Mouse (Mus musculus) bone marrow macrophage, adult 2 months (primary cell): Measurements from ENCODE around the gene A830031A19Rik.

Experiments used
- CTCF ChIP-seq: IDR thresholded peaks from 2 replicates; pipeline ENCODE4 v1.5.1; 2012; ENCODE audit warnings: low read depth, mild to moderate bottlenecking, low read length, moderate library complexity
- POLR2A ChIP-seq: IDR thresholded peaks from 2 replicates; pipeline ENCODE4 v1.6.1; 2012; ENCODE audit warnings: mild to moderate bottlenecking, low read depth, low read length, borderline replicate concordance

DNA sequence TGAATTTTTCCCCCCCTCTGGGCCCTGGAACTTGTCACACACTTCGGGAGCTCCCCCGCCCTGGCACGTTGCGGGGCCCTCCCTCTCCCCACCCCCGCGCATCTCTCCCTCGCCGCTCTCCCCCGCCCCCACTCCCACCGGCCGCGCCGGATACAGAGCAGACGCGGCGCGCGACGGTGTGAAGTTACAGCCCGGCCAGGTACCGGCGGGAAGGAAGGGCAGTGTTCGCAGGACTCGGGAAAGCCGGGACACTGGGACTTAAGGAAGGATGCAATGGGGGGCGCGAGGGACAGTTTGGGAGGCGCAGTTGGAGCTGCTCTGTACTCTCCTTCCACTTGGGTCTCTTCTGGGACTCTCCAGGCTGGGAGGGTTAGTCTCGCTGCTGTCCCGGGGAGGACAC, 5.7 kb upstream of the A830031A19Rik start:
- TF ChIP-seq CTCF = no peak
- TF ChIP-seq POLR2A = no peak
